Mouse (Mus musculus): ENCODE results near the gene St6gal1.

GRCm38 (mm10) chr16:23181487-23181886, 43.1 kb upstream of the St6gal1 start:
- TF ChIP-seq CTCF (IDR thresholded peaks at IDR 0.05; ENCODE audit: low read depth, low read length) (no peak), POLR2A (IDR thresholded peaks at IDR 0.05; ENCODE audit: borderline replicate concordance, low read depth, low read length) (no peak)

Data from bone marrow macrophage, adult 2 months (primary cell).